Mouse (Mus musculus) hindbrain, embryonic 14.5 days (tissue): ENCODE measurements around the gene Fbxl17. TPM values are rescaled to one million over a fixed set of nuclear protein-coding genes. Genes with fewer than 3 reads are reported as not detected.

Source experiments
- ATAC-seq: fragments of 200-750 bp; cut with Nextera tagmentation; 2 replicates; pipeline ENCODE4 v1.8.0; 2017; ENCODE audit warnings: moderate number of reproducible peaks, mild to moderate bottlenecking, moderate TSS enrichment, moderate library complexity; ENCODE audit not compliant: low FRiP score
- DNase-seq: peaks from one replicate; pipeline ENCODE4 v3.0.0-alpha.2; 2015; ENCODE audit warnings: low spot score
- H3K27ac ChIP-seq: fragments of 300-500 bp; sonication (generic); 2 replicates; pipeline ENCODE4 v1.5.1; 2014; ENCODE audit warnings: mild to moderate bottlenecking, moderate library complexity
- H3K27me3 ChIP-seq: fragments of 300-500 bp; sonication (generic); 2 replicates; pipeline ENCODE4 v1.6.1; 2014; ENCODE audit warnings: mild to moderate bottlenecking, low read length, mixed read lengths; ENCODE audit not compliant: control insufficient read depth, insufficient read depth
- H3K36me3 ChIP-seq: fragments of 300-500 bp; sonication (generic); replicated peaks from 2 replicates; pipeline ENCODE4 v1.6.1; 2014; ENCODE audit not compliant: control insufficient read depth, insufficient read depth
- H3K4me1 ChIP-seq: fragments of 300-500 bp; sonication (generic); replicated peaks from 2 replicates; pipeline ENCODE4 v1.6.1; 2014; ENCODE audit warnings: antibody characterized with exemption, low read length, mixed read lengths; ENCODE audit not compliant: control insufficient read depth, insufficient read depth
- H3K4me2 ChIP-seq: fragments of 300-500 bp; sonication (generic); replicated peaks from 2 replicates; pipeline ENCODE4 v1.6.1; 2014; ENCODE audit warnings: mild to moderate bottlenecking, moderate library complexity
- H3K4me3 ChIP-seq: fragments of 300-500 bp; sonication (generic); replicated peaks from 2 replicates; pipeline ENCODE4 v1.5.1; 2014; ENCODE audit warnings: mild to moderate bottlenecking, low read length
- H3K9ac ChIP-seq: fragments of 300-500 bp; sonication (generic); 2 replicates; pipeline ENCODE4 v1.6.1; 2014
- H3K9me3 ChIP-seq: fragments of 300-500 bp; sonication (generic); 2 replicates; pipeline ENCODE4 v1.6.1; 2016; ENCODE audit warnings: low read length; ENCODE audit not compliant: control insufficient read depth
- WGBS: fragments of 180-500 bp; shearing (Covaris S2); extraction: QIAGEN DNeasy Blood & Tissue Kit; methylation state at CpG from one replicate; pipeline ENCODE4 v1.1.7; 2014; 5-methylcytosine and 5-hydroxymethylcytosine counted together
- polyA plus RNA-seq: library from polyadenylated mRNA; unstranded; fragments of >200 nt; fragmentation: Nextera tagmentation; extraction: Ambion mirVana; gene quantifications from 2 replicates; pipeline ENCODE4 v1.2.1, GENCODE M21; 2014

Fbxl17 gene
- polyA plus RNA-seq, 1 experiment from 2014 or later: 14.5 TPM

- no peak overlapping the region for H3K4me3 ChIP-seq
- 0 out of 2 replicates have a peak overlapping the region, but pooled peaks have one; percentile 21 for H3K4me2 ChIP-seq
- no peaks in the 10 kb centered on the region for H3K27me3 ChIP-seq
- H3K27ac ChIP-seq: no peak overlapping the region
- H3K9ac ChIP-seq: no peak overlapping the region
- H3K36me3 ChIP-seq: no peaks in the 10 kb centered on the region
- H3K9me3 ChIP-seq: no peaks in the 10 kb centered on the region
- WGBS: 44% methylated on average over 15 of the region's 15 CpGs
- peak; percentile 43; the same call in 1 of the 2 replicates for ATAC-seq
- H3K4me1 ChIP-seq: 0 out of 2 replicates have a peak, but pooled peaks cover 3% of the 10 kb centered on the region
- DNase-seq: no peak
Measured at GRCm38 (mm10) chr17:63025238-63025637, 474.6 kb downstream of the Fbxl17 start.

- Histone ChIP-seq H3K36me3 (no peaks in the 10 kb centered on the region), H3K9me3 (no peaks in the 10 kb centered on the region), H3K9ac (no peak overlapping the region), H3K4me3 (no peak overlapping the region), H3K4me2 (no peak overlapping the region), H3K4me1 (no peaks in the 10 kb centered on the region), H3K27me3 (no peaks in the 10 kb centered on the region), H3K27ac (no peak overlapping the region)
- ATAC-seq (no peak), DNase-seq (no peak)
- 60% methylated on average over 3 of the region's 3 CpGs for WGBS
Measured at GRCm38 (mm10) chr17:63017605-63018167, 482.1 kb downstream of the Fbxl17 start.

- Histone ChIP-seq H3K36me3 (no peaks in the 10 kb centered on the region), H3K27me3 (no peaks in the 10 kb centered on the region), H3K9ac (no peak overlapping the region), H3K27ac (no peak overlapping the region), H3K4me2 (no peak overlapping the region), H3K9me3 (no peaks in the 10 kb centered on the region), H3K4me1 (peaks cover 10% of the 10 kb centered on the region), H3K4me3 (no peak overlapping the region)
- no peak for DNase-seq
- WGBS: 62% methylated on average over 3 of the region's 3 CpGs
- no peak for ATAC-seq
Measured at GRCm38 (mm10) chr17:63012571-63012923, 487.3 kb downstream of the Fbxl17 start.

- 75% methylated on average over 13 of the region's 13 CpGs for WGBS
- Histone ChIP-seq H3K9ac (no peak overlapping the region), H3K4me3 (no peak overlapping the region), H3K4me1 (peaks cover 11% of the 10 kb centered on the region), H3K9me3 (no peaks in the 10 kb centered on the region), H3K4me2 (no peak overlapping the region), H3K27ac (no peak overlapping the region), H3K36me3 (no peaks in the 10 kb centered on the region), H3K27me3 (no peaks in the 10 kb centered on the region)
- ATAC-seq (no peak), DNase-seq (no peak)
Measured at GRCm38 (mm10) chr17:63011893-63012570, 487.8 kb downstream of the Fbxl17 start.

- WGBS: 92% methylated on average over 10 of the region's 10 CpGs
- H3K27me3 ChIP-seq: no peaks in the 10 kb centered on the region
- no peak for ATAC-seq
Measured at GRCm38 (mm10) chr17:63010830-63011229, 489.0 kb downstream of the Fbxl17 start.

GRCm38 (mm10) chr17:63008788-63009187 lies 491.0 kb downstream of the Fbxl17 start:
- Histone ChIP-seq H3K9ac (no peak overlapping the region), H3K36me3 (no peaks in the 10 kb centered on the region), H3K4me3 (no peak overlapping the region), H3K4me2 (no peak overlapping the region), H3K9me3 (no peaks in the 10 kb centered on the region), H3K27ac (0 out of 2 replicates have a peak overlapping the region, but pooled peaks have one; percentile 32), H3K4me1 (peaks cover 11% of the 10 kb centered on the region), H3K27me3 (no peaks in the 10 kb centered on the region)
- no peak for DNase-seq
- ATAC-seq: peak; percentile 74
- 44% methylated on average over 4 of the region's 4 CpGs for WGBS

More at GRCm38 (mm10) chr17:63010830-63011229, 489.0 kb downstream of the Fbxl17 start:
- Histone ChIP-seq H3K4me3 (no peak overlapping the region), H3K27ac (no peak overlapping the region), H3K36me3 (no peaks in the 10 kb centered on the region), H3K4me2 (no peak overlapping the region), H3K9ac (no peak overlapping the region), H3K4me1 (peaks cover 11% of the 10 kb centered on the region), H3K9me3 (no peaks in the 10 kb centered on the region)
- DNase-seq: no peak

GRCm38 (mm10) chr17:63008277-63008676 lies 491.5 kb downstream of the Fbxl17 start:
- H3K9me3 ChIP-seq: no peaks in the 10 kb centered on the region
- H3K9ac ChIP-seq: no peak overlapping the region
- H3K27me3 ChIP-seq: no peaks in the 10 kb centered on the region
- no peak overlapping the region for H3K4me3 ChIP-seq
- peak; percentile 83; the same call in 1 of the 2 replicates for ATAC-seq
- peaks cover 11% of the 10 kb centered on the region for H3K4me1 ChIP-seq
- peak; percentile 53 for DNase-seq
- peak overlapping the region; percentile 32; the same call in 1 of the 2 replicates for H3K27ac ChIP-seq
- WGBS: 21% methylated on average over 5 of the region's 5 CpGs
- H3K36me3 ChIP-seq: no peaks in the 10 kb centered on the region
- no peak overlapping the region for H3K4me2 ChIP-seq

- Histone ChIP-seq H3K9ac (no peak overlapping the region), H3K27ac (peak overlapping the region; percentile 51; the same call in 1 of the 2 replicates)
- WGBS: 52% methylated on average over 12 of the region's 12 CpGs
Measured at GRCm38 (mm10) chr17:63007876-63008275, 491.9 kb downstream of the Fbxl17 start.

More at GRCm38 (mm10) chr17:63007876-63008275, 491.9 kb downstream of the Fbxl17 start:
- Histone ChIP-seq H3K4me1 (peaks cover 11% of the 10 kb centered on the region), H3K4me2 (no peak overlapping the region), H3K4me3 (no peak overlapping the region), H3K9me3 (no peaks in the 10 kb centered on the region), H3K36me3 (no peaks in the 10 kb centered on the region), H3K27me3 (no peaks in the 10 kb centered on the region)
- ATAC-seq (peak; percentile 24; the same call in 1 of the 2 replicates), DNase-seq (no peak)
